Mouse (Mus musculus) retina, embryonic 14.5 days (tissue): ENCODE data around the gene Aoah.

Source experiments
- DNase-seq: peaks from one replicate; pipeline ENCODE4 v3.0.0-alpha.2; 2015; ENCODE audit warnings: low spot score

The Aoah gene

DNA sequence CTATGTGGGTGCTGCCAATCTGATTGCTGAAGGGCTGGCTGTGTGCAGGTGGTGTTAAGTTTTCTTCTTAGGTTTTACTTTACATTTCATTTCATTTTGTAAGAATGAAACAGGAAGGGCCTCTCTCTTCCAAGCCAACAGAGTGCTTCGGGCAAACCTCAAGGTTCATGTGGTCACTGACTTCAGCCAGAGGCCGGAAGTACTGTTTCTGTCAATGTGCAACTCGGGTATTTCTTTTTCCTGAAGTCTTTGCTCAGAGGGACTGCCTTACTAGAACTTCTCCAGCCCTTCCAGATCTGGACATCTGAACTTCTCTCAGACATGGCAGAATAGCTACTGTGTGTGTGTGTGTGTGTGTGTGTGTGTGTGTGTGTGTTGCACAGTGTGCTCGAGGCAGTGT is at the start of gene Aoah:
Gene Aoah (plus strand): TSS at position 213 of the 400 bp plus-strand sequence.
- no peak for DNase-seq

- DNase-seq, result no peak
Observed at GRCm38 (mm10) chr13:20754843-20755242, 39.1 kb upstream of the Aoah start.

- no peak for DNase-seq
Observed at GRCm38 (mm10) chr13:20783648-20784047, 10.3 kb upstream of the Aoah start.

GRCm38 (mm10) chr13:20784060-20784459 is 9.9 kb upstream of the Aoah start:
- no peak for DNase-seq

DNA sequence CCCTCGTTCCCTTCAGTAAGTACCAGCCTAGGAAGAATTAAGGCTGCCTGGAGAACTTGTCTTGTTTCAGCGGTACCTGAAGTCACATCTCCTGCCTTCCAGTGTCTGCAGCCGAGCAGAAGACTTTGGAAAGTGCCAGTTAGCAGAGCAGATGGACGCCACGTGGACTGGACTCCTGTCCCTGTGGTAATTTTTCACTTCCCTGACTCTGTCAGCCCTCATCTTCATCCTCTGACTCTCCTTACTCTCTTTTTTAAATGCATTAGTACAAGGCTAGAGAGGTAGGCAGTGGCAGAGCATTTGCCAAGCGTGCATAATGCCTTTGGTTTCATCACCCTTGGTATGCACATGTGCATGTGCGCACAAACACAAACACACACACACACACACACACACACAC is 8.0 kb upstream of the Aoah start:
- peak; percentile 25 for DNase-seq

GRCm38 (mm10) chr13:20786825-20787245 is 7.1 kb upstream of the Aoah start:
- no peak for DNase-seq

DNA sequence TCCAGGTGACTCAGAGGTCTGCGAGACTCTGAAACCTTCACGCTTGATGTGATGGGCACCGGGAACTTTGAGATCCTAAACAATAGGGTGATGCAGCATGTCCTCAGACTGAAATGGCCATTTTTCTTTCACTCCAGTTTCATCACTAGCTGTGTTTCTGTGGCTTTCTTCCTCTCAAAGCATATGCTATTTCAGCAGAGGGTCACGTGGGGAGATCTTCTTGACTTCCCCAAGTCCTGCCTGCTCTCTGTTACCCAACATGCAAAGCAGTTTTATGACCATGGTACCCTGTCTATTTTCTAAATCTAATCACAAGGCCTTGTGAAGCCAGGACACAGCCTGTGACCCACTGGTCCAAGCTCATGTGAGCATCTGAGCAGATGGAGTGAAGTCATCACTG is 6.0 kb upstream of the Aoah start:
- DNase-seq, result no peak

- DNase-seq, result no peak
Observed at GRCm38 (mm10) chr13:20796651-20797050, 2.7 kb downstream of the Aoah start.

- no peak for DNase-seq
Observed at GRCm38 (mm10) chr13:20798536-20798935, 4.6 kb downstream of the Aoah start.

GRCm38 (mm10) chr13:20799772-20800171 is 5.9 kb downstream of the Aoah start:
- no peak for DNase-seq

GRCm38 (mm10) chr13:20800569-20800968 is 6.7 kb downstream of the Aoah start:
- DNase-seq, result no peak

DNA sequence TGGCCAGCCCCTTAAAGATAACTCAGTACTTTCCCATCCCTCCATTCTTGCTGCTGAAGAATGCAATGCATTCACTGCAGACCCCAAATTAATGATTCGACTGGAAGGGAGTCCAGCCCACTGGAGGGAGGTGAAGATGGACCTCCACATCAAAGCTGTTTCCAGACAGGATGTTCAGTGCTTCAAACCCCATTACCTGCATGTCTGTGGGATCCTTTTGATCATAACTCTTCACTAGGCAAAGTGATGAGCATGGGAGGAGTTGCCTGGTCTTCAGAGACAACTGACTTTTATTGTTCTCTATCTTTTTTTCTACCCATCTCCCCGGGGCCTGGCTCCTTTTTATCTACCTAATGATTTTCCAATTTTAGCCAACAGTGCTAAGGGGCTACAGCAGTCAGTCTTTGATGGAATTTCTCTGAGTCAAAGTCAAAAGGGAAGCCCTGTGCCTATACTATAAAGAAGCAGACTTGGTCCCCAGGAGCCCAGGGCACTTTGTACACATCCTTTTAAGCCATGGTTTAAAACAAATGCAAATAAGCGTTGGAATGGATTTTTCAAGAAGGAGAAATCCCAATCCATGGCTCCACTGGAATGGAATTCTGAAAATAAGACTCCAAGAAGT is 18.0 kb downstream of the Aoah start:
- no peak for DNase-seq

DNA sequence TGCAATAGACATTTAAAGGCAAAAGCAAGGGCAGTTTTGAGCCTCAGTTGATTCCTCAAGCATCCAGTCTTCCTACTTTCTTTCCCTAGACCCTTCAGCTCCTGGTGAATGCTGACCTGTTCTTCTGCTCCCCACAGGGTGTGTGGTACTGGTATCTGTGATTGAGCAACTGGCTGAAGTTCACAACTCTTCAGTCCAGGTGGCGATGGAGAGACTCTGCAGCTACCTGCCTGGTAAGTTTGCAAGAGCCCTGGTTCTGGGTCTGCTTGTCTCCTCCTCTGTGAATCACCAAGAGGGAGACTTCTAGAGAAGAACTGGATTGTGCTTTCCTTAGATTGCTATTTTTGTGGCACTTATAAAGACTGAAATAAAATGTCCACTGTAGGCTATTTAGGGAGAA is 22.5 kb downstream of the Aoah start:
- DNase-seq, result no peak

- DNase-seq, result no peak
Observed at GRCm38 (mm10) chr13:20820712-20821328, 26.9 kb downstream of the Aoah start.

DNA sequence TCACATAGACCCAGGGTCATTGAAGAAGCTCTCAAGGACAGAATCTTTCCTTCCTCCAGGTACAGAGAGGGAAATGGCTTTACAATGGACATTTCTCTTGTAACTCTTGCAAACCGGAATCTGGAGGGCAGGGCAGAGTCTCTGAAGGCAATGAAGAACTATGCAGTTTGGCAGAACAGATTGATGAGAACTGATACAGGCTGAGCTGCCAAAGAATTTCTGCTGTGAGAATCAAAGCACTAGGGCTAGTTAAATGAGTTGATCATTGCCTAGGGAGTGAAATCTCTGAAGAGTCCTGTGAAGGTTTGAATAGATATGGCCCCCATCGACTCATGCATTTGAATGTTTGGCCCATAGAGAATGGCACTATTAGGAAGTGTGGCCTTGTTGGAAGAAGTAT is 34.8 kb downstream of the Aoah start:
- no peak for DNase-seq

DNA sequence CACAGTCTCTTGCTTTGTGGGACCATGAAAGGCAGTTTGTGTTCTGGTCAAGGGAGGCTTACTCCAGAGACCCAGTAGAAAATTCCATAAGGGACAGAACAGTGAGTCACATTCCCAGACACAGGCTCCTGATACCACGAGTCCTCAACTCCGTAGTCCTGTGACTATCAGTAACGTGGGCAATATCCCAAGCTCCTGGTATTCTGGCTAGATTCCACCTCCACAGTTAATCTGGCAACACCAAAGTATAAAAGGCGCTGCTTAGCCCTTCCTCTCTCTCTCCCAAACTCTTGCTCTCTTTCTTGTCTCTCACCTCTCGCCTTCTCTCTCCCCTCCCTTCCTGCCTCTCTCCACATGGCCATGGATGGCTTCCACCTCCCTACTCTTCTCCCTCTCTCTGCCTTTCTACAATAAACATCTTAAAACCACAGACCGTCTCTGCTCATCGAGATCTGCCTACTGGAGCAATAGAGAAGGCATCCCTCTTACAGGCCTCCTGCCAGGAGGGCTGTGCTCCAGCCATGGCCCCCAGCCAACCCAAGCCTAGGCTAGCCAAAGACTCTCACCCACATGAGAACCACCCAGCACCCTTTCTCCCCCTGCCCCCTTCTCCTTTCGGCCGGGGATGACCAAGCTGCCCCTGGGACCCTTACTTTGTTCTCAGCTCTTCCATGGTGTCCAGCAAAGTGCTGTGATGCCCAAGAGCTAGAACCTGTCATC is 35.4 kb downstream of the Aoah start:
- DNase-seq, result no peak

GRCm38 (mm10) chr13:20855893-20856292 is 62.0 kb downstream of the Aoah start:
- no peak for DNase-seq

- no peak for DNase-seq
Observed at GRCm38 (mm10) chr13:20899372-20899771, 105.5 kb downstream of the Aoah start.

DNA sequence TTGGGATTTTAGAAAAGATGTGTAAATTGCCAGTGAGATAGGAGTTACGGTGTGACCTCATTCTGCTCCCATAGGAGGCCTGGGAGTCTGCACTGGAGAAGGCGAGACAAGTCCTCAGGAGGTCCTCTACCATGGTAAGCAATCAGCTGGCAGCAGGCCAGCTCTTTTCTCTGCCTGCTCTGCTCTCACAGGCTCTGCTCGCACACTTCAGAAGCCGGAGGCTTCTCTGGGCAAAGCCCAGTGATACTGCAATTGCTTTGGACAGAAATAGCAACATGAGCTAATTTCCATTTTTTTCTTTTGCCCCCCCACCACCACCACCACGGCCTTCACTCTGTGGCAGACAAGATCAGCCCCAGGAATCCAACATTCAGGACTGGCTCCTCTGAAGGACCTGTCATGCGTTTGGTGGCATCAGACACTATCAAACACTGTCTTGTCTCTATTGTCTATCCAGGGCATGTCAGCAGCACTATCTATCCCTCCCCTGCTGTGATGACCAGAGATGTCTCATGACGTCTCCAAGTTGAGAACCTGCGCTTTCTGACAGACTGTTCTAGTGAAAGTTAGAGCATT is 106.6 kb downstream of the Aoah start:
- peak; percentile 64 for DNase-seq

GRCm38 (mm10) chr13:20900972-20901457 is 107.1 kb downstream of the Aoah start:
- DNase-seq, result peak; percentile 49

GRCm38 (mm10) chr13:20901634-20902135 is 107.8 kb downstream of the Aoah start:
- DNase-seq, result no peak

DNA sequence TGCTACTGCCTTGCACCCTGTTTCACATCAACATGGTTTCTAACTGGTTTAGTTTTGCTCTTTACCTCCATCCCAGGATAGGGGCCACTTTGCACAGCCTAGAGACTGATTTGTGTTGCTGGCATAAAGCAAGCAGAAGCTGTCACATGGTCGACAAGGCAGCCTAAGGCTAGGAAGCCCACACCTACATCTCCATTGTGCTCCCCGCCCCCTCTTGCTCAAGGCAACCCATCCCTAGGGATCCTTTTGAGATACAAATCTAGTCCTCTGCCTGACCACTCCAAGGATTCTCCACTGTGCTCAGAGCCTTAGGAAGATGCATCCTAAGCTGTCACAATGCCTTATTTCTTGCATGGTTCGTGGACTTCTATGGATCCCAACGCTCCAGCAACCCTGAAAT is 110.2 kb downstream of the Aoah start:
- DNase-seq, result no peak

- no peak for DNase-seq
Observed at GRCm38 (mm10) chr13:20905195-20905594, 111.3 kb downstream of the Aoah start.
